Mouse (Mus musculus): ENCODE results near the gene Brms1l. TPM values are rescaled to one million over a fixed set of nuclear protein-coding genes. Genes with fewer than 3 reads are reported as not detected.
A peak's percentile ranks its signal among the peaks of the same experiment; 100 is the strongest.
"Not testable (repeated sequence)": the region's sequence is repeated elsewhere in the genome, so short reads cannot be mapped to it uniquely, and the experiment has no call there.

Brms1l gene
- polyA plus RNA-seq (2016; fragmentation: Nextera tagmentation; extraction: Ambion mirVana) = 42.4 and 45.3 TPM in 2 replicates

GRCm38 (mm10) chr12:55836199-55836951 is at the start of gene Brms1l:
TSS of gene Brms1l (plus strand) at chr12:55836324.
- peaks cover 12% of the 10 kb centered on the region for H3K4me1 ChIP-seq
- H3K36me3 ChIP-seq (replicated peaks) = peaks cover 15% of the 10 kb centered on the region
- H3K27ac ChIP-seq (replicated peaks) = peak within 1 kb of the TSS; percentile 92
- H3K9me3 ChIP-seq = no peaks in the 10 kb centered on the region
- H3K4me3 ChIP-seq = peak within 1 kb of the TSS; percentile 86
- peak; percentile 98 for DNase-seq (ENCODE audit: low spot score)
- H3K27me3 ChIP-seq (replicated peaks; ENCODE audit: low read depth, poor library complexity, severe bottlenecking) = no peaks in the 10 kb centered on the region
- under 1% methylated on average over 77 of the region's 77 CpGs for WGBS

GRCm38 (mm10) chr12:55794485-55794884 is 41.6 kb upstream of the Brms1l start:
- DNase-seq (ENCODE audit: low spot score); H3K36me3 ChIP-seq (replicated peaks); H3K27ac ChIP-seq (replicated peaks); H3K4me3 ChIP-seq; H3K4me1 ChIP-seq; H3K9me3 ChIP-seq; H3K27me3 ChIP-seq (replicated peaks; ENCODE audit: low read depth, poor library complexity, severe bottlenecking): not testable (repeated sequence)
- 83% methylated on average over 4 of the region's 4 CpGs for WGBS

- Histone ChIP-seq H3K36me3 (replicated peaks) (peaks cover 7% of the 10 kb centered on the region), H3K4me3 (no peak overlapping the region), H3K9me3 (no peaks in the 10 kb centered on the region), H3K4me1 (no peaks in the 10 kb centered on the region), H3K27ac (replicated peaks) (no peak overlapping the region), H3K27me3 (replicated peaks; ENCODE audit: low read depth, poor library complexity, severe bottlenecking) (no peaks in the 10 kb centered on the region)
- 86% methylated on average over 3 of the region's 3 CpGs for WGBS
- DNase-seq (ENCODE audit: low spot score) = no peak
Observed at GRCm38 (mm10) chr12:55797103-55797502, 39.0 kb upstream of the Brms1l start.

- Histone ChIP-seq H3K4me1 (no peaks in the 10 kb centered on the region), H3K27me3 (replicated peaks; ENCODE audit: low read depth, poor library complexity, severe bottlenecking) (no peaks in the 10 kb centered on the region), H3K27ac (replicated peaks) (no peak overlapping the region), H3K36me3 (replicated peaks) (peaks cover 5% of the 10 kb centered on the region), H3K4me3 (no peak overlapping the region), H3K9me3 (no peaks in the 10 kb centered on the region)
- DNase-seq (ENCODE audit: low spot score) = no peak
- WGBS = 88% methylated on average over 4 of the region's 4 CpGs
Observed at GRCm38 (mm10) chr12:55798745-55799144, 37.4 kb upstream of the Brms1l start.

- DNase-seq (ENCODE audit: low spot score) = no peak
- H3K9me3 ChIP-seq = no peaks in the 10 kb centered on the region
- WGBS = 86% methylated on average over 5 of the region's 5 CpGs
- no peak overlapping the region for H3K27ac ChIP-seq (replicated peaks)
- H3K4me1 ChIP-seq = no peaks in the 10 kb centered on the region
- no peaks in the 10 kb centered on the region for H3K36me3 ChIP-seq (replicated peaks)
- H3K4me3 ChIP-seq = no peak overlapping the region
- H3K27me3 ChIP-seq (replicated peaks; ENCODE audit: low read depth, poor library complexity, severe bottlenecking) = no peaks in the 10 kb centered on the region
Observed at GRCm38 (mm10) chr12:55800144-55800543, 36.0 kb upstream of the Brms1l start.

GRCm38 (mm10) chr12:55801131-55801530 is 35.0 kb upstream of the Brms1l start:
- DNase-seq (ENCODE audit: low spot score) = no peak
- WGBS = 92% methylated on average over 4 of the region's 4 CpGs
- Histone ChIP-seq H3K36me3 (replicated peaks) (no peaks in the 10 kb centered on the region), H3K27ac (replicated peaks) (no peak overlapping the region), H3K27me3 (replicated peaks; ENCODE audit: low read depth, poor library complexity, severe bottlenecking) (no peaks in the 10 kb centered on the region), H3K9me3 (no peaks in the 10 kb centered on the region), H3K4me1 (no peaks in the 10 kb centered on the region), H3K4me3 (no peak overlapping the region)

GRCm38 (mm10) chr12:55805035-55805434 is 31.1 kb upstream of the Brms1l start:
- Histone ChIP-seq H3K27ac (replicated peaks) (no peak overlapping the region), H3K27me3 (replicated peaks; ENCODE audit: low read depth, poor library complexity, severe bottlenecking) (no peaks in the 10 kb centered on the region), H3K9me3 (no peaks in the 10 kb centered on the region), H3K36me3 (replicated peaks) (no peaks in the 10 kb centered on the region), H3K4me1 (no peaks in the 10 kb centered on the region), H3K4me3 (no peak overlapping the region)
- no peak for DNase-seq (ENCODE audit: low spot score)
- WGBS = 67% methylated on average over 3 of the region's 3 CpGs

GRCm38 (mm10) chr12:55816488-55816887 is 19.6 kb upstream of the Brms1l start:
- Histone ChIP-seq H3K9me3 (no peaks in the 10 kb centered on the region), H3K36me3 (replicated peaks) (no peaks in the 10 kb centered on the region; the same call in 1 of the 2 replicates), H3K4me3 (no peak overlapping the region), H3K27me3 (replicated peaks; ENCODE audit: low read depth, poor library complexity, severe bottlenecking) (no peaks in the 10 kb centered on the region), H3K27ac (replicated peaks) (no peak overlapping the region), H3K4me1 (peaks cover 5% of the 10 kb centered on the region)
- WGBS = 94% methylated on average over 5 of the region's 5 CpGs
- no peak for DNase-seq (ENCODE audit: low spot score)

GRCm38 (mm10) chr12:55820119-55820660 is 15.9 kb upstream of the Brms1l start:
- H3K36me3 ChIP-seq (replicated peaks) = no peaks in the 10 kb centered on the region
- no peak for DNase-seq (ENCODE audit: low spot score)
- peak overlapping the region; percentile 90 for H3K4me3 ChIP-seq
- no peaks in the 10 kb centered on the region for H3K27me3 ChIP-seq (replicated peaks; ENCODE audit: low read depth, poor library complexity, severe bottlenecking)
- H3K27ac ChIP-seq (replicated peaks) = peak overlapping the region; percentile 93
- no peaks in the 10 kb centered on the region for H3K9me3 ChIP-seq
- under 1% methylated on average over 35 of the region's 35 CpGs for WGBS
- peaks cover 5% of the 10 kb centered on the region for H3K4me1 ChIP-seq

GRCm38 (mm10) chr12:55820661-55821314 is 15.3 kb upstream of the Brms1l start, which contains the start of gene Ralgapa1:
TSS of gene Ralgapa1 (minus strand) at chr12:55821167.
- H3K27ac ChIP-seq (replicated peaks) = peak within 1 kb of the TSS; percentile 93

GRCm38 (mm10) chr12:55824027-55824426 is 12.1 kb upstream of the Brms1l start:
- Histone ChIP-seq H3K4me3 (no peak overlapping the region), H3K9me3 (no peaks in the 10 kb centered on the region), H3K4me1 (peaks cover 5% of the 10 kb centered on the region), H3K27ac (replicated peaks) (no peak overlapping the region), H3K27me3 (replicated peaks; ENCODE audit: low read depth, poor library complexity, severe bottlenecking) (no peaks in the 10 kb centered on the region), H3K36me3 (replicated peaks) (no peaks in the 10 kb centered on the region)
- DNase-seq (ENCODE audit: low spot score) = no peak
- 87% methylated on average over 6 of the region's 6 CpGs for WGBS

More at GRCm38 (mm10) chr12:55820661-55821314, 15.3 kb upstream of the Brms1l start, which contains the start of gene Ralgapa1:
- under 1% methylated on average over 78 of the region's 78 CpGs for WGBS
- H3K4me1 ChIP-seq = peaks cover 5% of the 10 kb centered on the region
- H3K36me3 ChIP-seq (replicated peaks) = no peaks in the 10 kb centered on the region
- peak within 1 kb of the TSS; percentile 90 for H3K4me3 ChIP-seq
- no peaks in the 10 kb centered on the region for H3K9me3 ChIP-seq
- DNase-seq (ENCODE audit: low spot score) = peak; percentile 94
- no peaks in the 10 kb centered on the region for H3K27me3 ChIP-seq (replicated peaks; ENCODE audit: low read depth, poor library complexity, severe bottlenecking)

GRCm38 (mm10) chr12:55825537-55825936 is 10.6 kb upstream of the Brms1l start:
- H3K27me3 ChIP-seq (replicated peaks; ENCODE audit: low read depth, poor library complexity, severe bottlenecking) = no peaks in the 10 kb centered on the region
- H3K4me3 ChIP-seq = no peak overlapping the region
- H3K27ac ChIP-seq (replicated peaks) = no peak overlapping the region
- H3K4me1 ChIP-seq = no peaks in the 10 kb centered on the region
- no peaks in the 10 kb centered on the region for H3K9me3 ChIP-seq
- DNase-seq (ENCODE audit: low spot score) = no peak
- H3K36me3 ChIP-seq (replicated peaks) = no peaks in the 10 kb centered on the region
- WGBS = 78% methylated on average over 2 of the region's 2 CpGs
